ENCODE assay signal across 16 mouse cellular contexts in genomic region chr1:84943549-84943948, GRCm38 (mm10).
"Had no signal": no experiment of that assay in that cellular context is flagged by ENCODE, and none has a peak within 500 bp of the region (broad histone marks: within the 10 kb centered on the region; RNA-seq: fewer than 3 reads in every experiment).

No protein-coding gene starts in this region.

- H3K4me3 ChIP-seq: neural tube, embryonic 13.5 days; neural tube, embryonic 15.5 days; stomach, embryonic 15.5 days had no signal

- H3K36me3 ChIP-seq: neural tube, embryonic 13.5 days; neural tube, embryonic 15.5 days; stomach, embryonic 15.5 days had no signal

- H3K9me3 ChIP-seq: neural tube, embryonic 13.5 days; neural tube, embryonic 15.5 days; stomach, embryonic 15.5 days had no signal

- H3K27ac ChIP-seq: neural tube, embryonic 13.5 days; neural tube, embryonic 15.5 days; stomach, embryonic 15.5 days; stomach, postnatal 0 days had no signal

- H3K4me1 ChIP-seq: neural tube, embryonic 13.5 days; neural tube, embryonic 15.5 days; stomach, embryonic 15.5 days had no signal

- H3K4me2 ChIP-seq: neural tube, embryonic 13.5 days; neural tube, embryonic 15.5 days; stomach, embryonic 15.5 days had no signal

- DNase-seq: retina, postnatal 1 day; right cerebral cortex, adult 18-20 months; right cerebral cortex, postnatal 14 days; right cerebral cortex, postnatal 25 days; right cerebral cortex, postnatal 4 days; spleen, adult 18-20 months; thymus, adult 18-20 months; thymus, adult 2 months; thymus, postnatal 14 days; thymus, postnatal 25 days; thymus, postnatal 36 days; thymus, postnatal 4 days had no signal

- H3K9ac ChIP-seq: neural tube, embryonic 13.5 days; neural tube, embryonic 15.5 days; stomach, embryonic 15.5 days had no signal

- H3K27me3 ChIP-seq: neural tube, embryonic 13.5 days; neural tube, embryonic 15.5 days; stomach, embryonic 15.5 days had no signal
